Mouse (Mus musculus): ENCODE results near the gene Ltb.

Gene Ltb

DNA sequence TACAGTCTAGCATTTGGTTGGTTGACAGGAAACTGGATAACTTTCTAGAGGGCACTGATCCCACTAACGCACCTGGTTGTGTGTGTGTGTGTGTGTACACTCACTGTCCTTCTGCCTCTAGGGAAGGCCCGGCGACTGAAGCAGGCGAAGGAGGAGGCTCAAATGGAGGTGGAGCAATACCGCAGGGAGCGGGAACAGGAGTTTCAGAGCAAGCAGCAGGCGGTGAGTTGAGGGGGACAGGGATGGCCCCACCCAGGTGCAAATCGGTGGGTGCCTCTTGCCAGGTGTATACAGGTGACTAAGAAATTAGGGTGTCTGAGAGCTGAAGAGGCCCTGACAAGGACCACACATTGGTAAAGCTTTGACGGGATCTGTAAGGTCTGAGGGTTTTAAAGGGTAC is 42.8 kb downstream of the Ltb start:
- no peak for DNase-seq (ENCODE audit: low read depth, low spot score)
- Histone ChIP-seq H3K36me3 (ENCODE audit: control insufficient read depth, insufficient read depth, low read length, poor library complexity, severe bottlenecking) (no peaks in the 10 kb centered on the region), H3K27me3 (ENCODE audit: control insufficient read depth, insufficient read depth, low read length, poor library complexity, severe bottlenecking) (no peaks in the 10 kb centered on the region)

DNA sequence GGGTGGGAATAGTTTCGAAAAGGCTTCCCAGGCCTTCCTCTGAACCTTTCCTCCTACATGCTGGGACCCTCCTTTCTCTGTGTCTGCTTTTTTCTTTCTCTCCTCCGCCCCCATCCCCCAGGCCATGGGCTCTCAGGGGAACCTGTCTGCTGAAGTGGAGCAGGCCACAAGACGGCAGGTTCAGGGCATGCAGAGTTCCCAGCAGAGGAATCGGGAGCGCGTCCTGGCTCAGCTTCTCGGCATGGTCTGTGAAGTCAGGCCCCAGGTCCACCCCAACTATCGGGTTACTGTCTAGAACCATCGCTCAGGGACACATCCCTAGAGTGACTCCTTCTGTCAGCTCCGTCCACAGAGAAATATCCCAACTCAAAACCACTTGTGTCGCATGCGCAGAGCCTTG is 43.3 kb downstream of the Ltb start:
- H3K36me3 ChIP-seq (ENCODE audit: control insufficient read depth, insufficient read depth, low read length, poor library complexity, severe bottlenecking), result no peaks in the 10 kb centered on the region
- no peaks in the 10 kb centered on the region for H3K27me3 ChIP-seq (ENCODE audit: control insufficient read depth, insufficient read depth, low read length, poor library complexity, severe bottlenecking)
- DNase-seq (ENCODE audit: low read depth, low spot score), result no peak

DNA sequence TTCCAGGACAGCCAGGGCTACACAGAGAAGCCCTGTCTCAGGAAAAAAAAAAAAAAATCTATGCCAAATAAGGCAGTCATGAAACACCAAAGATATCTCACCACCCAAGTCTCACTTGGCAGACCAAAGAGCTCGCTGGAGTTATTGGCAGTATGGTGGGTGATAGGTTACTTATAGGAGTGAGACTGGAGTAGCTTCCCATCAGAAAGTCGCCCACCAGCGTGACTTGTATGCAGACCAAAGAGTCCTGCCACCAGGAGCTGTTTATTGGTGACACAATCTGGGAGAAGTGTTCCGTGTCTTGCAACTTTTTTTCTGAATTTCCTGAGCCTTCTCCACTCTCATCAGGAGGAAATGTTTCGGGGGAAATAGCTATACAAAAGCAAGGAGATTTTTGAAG is 45.5 kb downstream of the Ltb start:
- DNase-seq (ENCODE audit: low read depth, low spot score), result no peak
- no peaks in the 10 kb centered on the region for H3K27me3 ChIP-seq (ENCODE audit: control insufficient read depth, insufficient read depth, low read length, poor library complexity, severe bottlenecking)
- peaks cover 7% of the 10 kb centered on the region for H3K36me3 ChIP-seq (ENCODE audit: control insufficient read depth, insufficient read depth, low read length, poor library complexity, severe bottlenecking)

DNA sequence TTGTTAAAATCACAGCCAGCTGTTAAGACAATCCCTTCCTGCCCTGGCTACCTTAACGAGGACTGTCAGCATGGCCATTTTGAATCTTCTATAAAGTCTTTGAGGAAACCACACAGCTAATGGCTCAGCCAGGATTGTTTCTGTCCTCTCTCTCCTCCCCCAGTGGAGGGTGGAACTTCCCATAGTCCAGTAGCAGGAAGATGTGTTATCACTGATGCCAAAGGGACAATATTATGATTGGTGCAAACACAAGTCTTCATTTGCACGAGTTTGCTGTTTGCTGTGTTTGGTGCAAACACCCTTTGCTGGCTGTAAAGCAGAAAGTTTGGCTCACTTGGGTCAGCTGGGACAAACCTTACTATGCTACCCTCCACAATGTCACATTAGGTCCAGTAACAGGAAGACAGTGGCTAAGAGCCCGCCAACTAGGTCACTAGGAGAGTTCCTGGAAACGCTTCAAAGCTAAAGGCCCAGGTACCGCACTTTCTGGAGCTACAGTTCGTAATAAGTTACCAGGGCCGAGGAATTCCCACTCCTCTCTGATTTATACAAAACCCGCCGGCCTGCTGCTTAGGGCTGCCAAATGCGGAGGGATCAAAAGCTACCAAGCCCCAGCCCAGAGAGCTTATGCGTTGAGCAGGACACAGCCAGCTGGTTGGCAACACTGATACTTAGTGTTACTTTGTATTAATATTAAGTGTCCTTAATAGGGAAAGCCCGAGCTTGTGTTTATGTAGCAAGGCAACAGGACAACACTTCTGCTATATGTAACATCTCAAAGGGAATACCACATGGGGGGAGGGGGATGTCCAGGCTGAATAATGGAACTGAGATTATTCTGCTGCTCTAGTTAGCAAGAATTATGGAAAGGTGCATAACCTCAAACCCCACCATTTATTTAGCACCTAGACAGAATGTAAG is 46.4 kb downstream of the Ltb start:
- DNase-seq (ENCODE audit: low read depth, low spot score), result peak; percentile 39
- H3K27me3 ChIP-seq (ENCODE audit: control insufficient read depth, insufficient read depth, low read length, poor library complexity, severe bottlenecking), result no peaks in the 10 kb centered on the region
- H3K36me3 ChIP-seq (ENCODE audit: control insufficient read depth, insufficient read depth, low read length, poor library complexity, severe bottlenecking), result peaks cover 13% of the 10 kb centered on the region

DNA sequence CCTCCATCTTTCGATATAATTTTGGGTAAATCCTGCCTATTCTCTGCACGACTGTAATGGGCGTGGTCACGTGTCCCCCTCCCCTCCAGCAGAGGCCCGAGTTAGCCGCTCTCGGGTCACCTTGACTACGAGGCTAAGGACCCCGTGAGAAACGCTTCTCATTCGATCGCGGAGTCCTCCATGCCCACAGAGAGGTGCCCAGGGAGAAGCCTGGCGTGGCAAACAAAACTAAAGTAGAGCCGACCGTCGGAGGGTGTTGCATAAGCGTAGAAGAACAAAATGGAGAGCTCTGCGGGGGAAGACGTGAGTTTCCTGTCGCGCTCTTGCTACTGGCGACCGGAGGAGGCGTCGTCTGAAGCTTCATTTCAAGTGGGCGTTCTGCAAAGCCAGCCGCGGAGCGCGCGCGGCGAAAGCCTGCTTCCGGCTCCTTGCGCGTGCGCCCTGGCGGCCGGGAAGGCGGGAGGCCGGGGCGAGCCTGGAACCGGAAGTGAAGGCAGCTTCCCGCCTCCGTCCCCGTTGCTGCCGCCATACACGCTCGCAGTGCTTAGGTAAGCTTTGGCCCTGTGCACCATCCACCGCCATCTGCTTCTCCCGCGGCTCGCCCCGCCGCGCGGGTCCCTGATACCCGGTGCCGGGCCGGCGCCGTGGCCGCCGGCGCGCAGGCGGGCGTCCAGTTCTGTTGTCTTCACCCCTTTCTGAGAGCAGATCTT is 47.2 kb downstream of the Ltb start, which contains the start of gene Ddx39b:
Gene Ddx39b, plus strand, starts transcription at position 442 of the 710 bp plus-strand sequence.
- peaks cover 15% of the 10 kb centered on the region for H3K36me3 ChIP-seq (ENCODE audit: control insufficient read depth, insufficient read depth, low read length, poor library complexity, severe bottlenecking)
- peak; percentile 97 for DNase-seq (ENCODE audit: low read depth, low spot score)
- H3K27me3 ChIP-seq (ENCODE audit: control insufficient read depth, insufficient read depth, low read length, poor library complexity, severe bottlenecking), result no peaks in the 10 kb centered on the region

DNA sequence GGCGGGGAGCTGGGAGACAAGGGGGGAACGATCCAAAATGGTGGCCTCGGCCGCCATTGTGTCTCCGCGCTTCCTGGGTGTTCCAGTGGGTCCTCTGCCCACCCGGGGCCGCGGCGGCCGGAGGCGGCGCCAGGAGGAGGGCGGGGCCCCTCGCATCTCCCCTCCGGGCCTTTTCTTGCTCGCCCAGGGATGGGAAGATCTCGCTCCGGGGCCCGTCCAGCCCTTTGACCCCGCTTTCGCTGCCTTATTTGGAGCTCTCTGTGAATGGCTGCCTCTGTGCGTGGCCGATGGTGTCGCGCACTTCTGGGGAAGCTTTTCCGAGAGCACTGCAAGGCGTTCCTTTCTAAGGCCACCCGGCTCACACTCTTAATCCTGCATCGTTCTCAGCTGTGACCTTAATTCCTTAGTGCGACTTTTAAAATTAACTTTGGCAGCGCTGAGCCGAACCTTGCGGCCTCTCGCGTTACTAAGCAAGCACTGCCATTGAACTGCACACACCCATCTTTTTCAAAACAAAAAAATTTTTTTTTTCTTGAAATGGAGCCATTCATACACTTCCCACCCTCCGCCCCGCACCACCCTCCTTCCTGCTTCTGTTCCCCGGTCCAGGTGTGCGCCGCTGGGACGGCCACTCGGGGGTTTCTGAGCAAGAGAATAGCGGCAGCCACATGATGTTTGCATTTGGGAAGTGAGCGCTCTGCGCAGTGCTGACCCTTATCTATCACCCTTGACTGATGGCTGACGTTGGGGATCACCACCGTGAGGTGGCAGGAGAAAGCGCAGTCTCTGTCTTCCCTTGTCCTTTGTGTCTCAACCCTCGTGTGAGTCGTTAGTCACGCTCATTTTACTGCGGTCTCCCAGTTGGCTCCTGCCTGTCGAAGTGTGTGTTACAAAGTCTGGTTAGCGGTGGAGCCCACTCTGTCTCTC is 48.0 kb downstream of the Ltb start:
- peaks cover 15% of the 10 kb centered on the region for H3K36me3 ChIP-seq (ENCODE audit: control insufficient read depth, insufficient read depth, low read length, poor library complexity, severe bottlenecking)
- peak; percentile 81 for DNase-seq (ENCODE audit: low read depth, low spot score)
- H3K27me3 ChIP-seq (ENCODE audit: control insufficient read depth, insufficient read depth, low read length, poor library complexity, severe bottlenecking), result no peaks in the 10 kb centered on the region

DNA sequence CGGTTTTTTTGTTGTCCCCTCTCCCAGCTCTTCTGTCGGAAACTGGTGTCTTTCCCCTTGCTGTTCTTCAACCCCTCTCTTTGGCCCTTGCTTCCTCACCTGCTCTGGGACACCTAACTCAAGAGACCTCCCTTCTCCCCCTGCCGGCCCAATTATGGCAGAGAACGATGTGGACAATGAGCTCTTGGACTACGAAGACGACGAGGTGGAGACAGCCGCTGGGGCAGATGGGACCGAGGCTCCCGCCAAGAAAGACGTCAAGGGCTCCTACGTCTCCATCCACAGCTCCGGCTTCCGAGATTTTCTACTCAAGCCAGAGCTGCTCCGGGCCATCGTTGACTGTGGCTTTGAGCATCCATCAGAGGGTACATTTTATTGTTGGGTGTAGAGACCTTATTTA is 48.8 kb downstream of the Ltb start:
- Histone ChIP-seq H3K27me3 (ENCODE audit: control insufficient read depth, insufficient read depth, low read length, poor library complexity, severe bottlenecking) (no peaks in the 10 kb centered on the region), H3K36me3 (ENCODE audit: control insufficient read depth, insufficient read depth, low read length, poor library complexity, severe bottlenecking) (peaks cover 21% of the 10 kb centered on the region)
- peak; percentile 40 for DNase-seq (ENCODE audit: low read depth, low spot score)

DNA sequence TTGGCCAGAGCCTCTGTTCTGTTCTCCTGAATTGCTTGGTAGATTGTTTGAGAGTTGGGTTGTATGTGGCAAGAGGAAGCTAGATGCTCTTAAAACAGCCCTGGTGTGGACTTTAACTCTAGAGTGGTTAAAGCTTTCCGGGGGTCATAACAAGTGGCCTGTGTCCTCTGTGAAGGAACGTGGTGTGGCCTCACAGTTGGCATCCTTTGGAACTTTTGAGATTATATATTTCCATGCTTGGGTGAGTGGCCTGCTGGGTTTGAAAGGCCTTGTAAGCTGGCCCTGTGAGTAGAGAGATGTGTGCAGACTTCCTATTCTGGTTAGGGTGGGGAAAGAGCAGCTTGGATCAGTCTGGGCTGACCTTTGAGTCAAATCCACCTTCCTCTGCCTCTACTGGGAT is 50.8 kb downstream of the Ltb start:
- Histone ChIP-seq H3K27me3 (ENCODE audit: control insufficient read depth, insufficient read depth, low read length, poor library complexity, severe bottlenecking) (no peaks in the 10 kb centered on the region), H3K36me3 (ENCODE audit: control insufficient read depth, insufficient read depth, low read length, poor library complexity, severe bottlenecking) (peaks cover 33% of the 10 kb centered on the region)
- DNase-seq (ENCODE audit: low read depth, low spot score), result no peak

Measured in splenic B cell, adult 2 months (primary cell).